Mouse (Mus musculus) adrenal gland (tissue): ENCODE measurements around the gene Klhl40.

Experiments used
- intact Hi-C: fragments of 180-260 bp; cut with DNase I; formaldehyde crosslinking; loops from one replicate; pipeline ENCODE4 v1.15.1; 2025

Gene Klhl40

GRCm38 (mm10) chr9:121776511-121776910 lies 896 bp upstream of the Klhl40 start:
- intact Hi-C loops, result no loop called here

- intact Hi-C loops, result no loop called here
These were observed 738 bp downstream of the Klhl40 start for GRCm38 (mm10) chr9:121778066-121778624.

GRCm38 (mm10) chr9:121784801-121785200 lies 7.4 kb downstream of the Klhl40 start:
- intact Hi-C loops, result no loop called here

- intact Hi-C loops, result no loop called here
These were observed 7.9 kb downstream of the Klhl40 start for GRCm38 (mm10) chr9:121785261-121785660.

- intact Hi-C loops, result no loop called here
These were observed 9.0 kb downstream of the Klhl40 start for GRCm38 (mm10) chr9:121786359-121786758.

GRCm38 (mm10) chr9:121791206-121791605 lies 13.8 kb downstream of the Klhl40 start:
- intact Hi-C loops, result no loop called here

GRCm38 (mm10) chr9:121791757-121792521 lies 14.5 kb downstream of the Klhl40 start, which contains the start of gene Hhatl:
TSS of gene Hhatl (minus strand) at chr9:121792507.
- intact Hi-C loops, result no loop called here

GRCm38 (mm10) chr9:121794972-121795539 lies 17.6 kb downstream of the Klhl40 start:
- intact Hi-C loops, result no loop called here

GRCm38 (mm10) chr9:121797722-121798121 lies 20.3 kb downstream of the Klhl40 start:
- intact Hi-C loops, result no loop called here

- intact Hi-C loops, result no loop called here
These were observed 21.6 kb downstream of the Klhl40 start for GRCm38 (mm10) chr9:121798887-121799520.

GRCm38 (mm10) chr9:121802747-121803146 lies 25.3 kb downstream of the Klhl40 start:
- intact Hi-C loops, result no loop called here

GRCm38 (mm10) chr9:121807546-121807945 lies 30.1 kb downstream of the Klhl40 start:
- intact Hi-C loops, result no loop called here

- intact Hi-C loops, result no loop called here
These were observed 30.5 kb downstream of the Klhl40 start for GRCm38 (mm10) chr9:121807947-121808346.

- intact Hi-C loops, result no loop called here
These were observed 31.1 kb downstream of the Klhl40 start for GRCm38 (mm10) chr9:121808511-121808910.

- intact Hi-C loops, result no loop called here
These were observed 32.8 kb downstream of the Klhl40 start for GRCm38 (mm10) chr9:121810081-121810821.

- intact Hi-C loops, result no loop called here
These were observed 37.8 kb downstream of the Klhl40 start for GRCm38 (mm10) chr9:121815183-121815582.

GRCm38 (mm10) chr9:121819073-121819770 lies 41.8 kb downstream of the Klhl40 start:
- intact Hi-C loops, result no loop called here

- intact Hi-C loops, result no loop called here
These were observed 42.5 kb downstream of the Klhl40 start for GRCm38 (mm10) chr9:121819771-121820471.

- intact Hi-C loops, result no loop called here
These were observed 43.4 kb downstream of the Klhl40 start for GRCm38 (mm10) chr9:121820765-121821164.

GRCm38 (mm10) chr9:121822585-121822991 lies 45.2 kb downstream of the Klhl40 start:
- intact Hi-C loops, result no loop called here
